Comparison of ENCODE assay signal across 8 mouse cellular contexts in the genomic region with DNA sequence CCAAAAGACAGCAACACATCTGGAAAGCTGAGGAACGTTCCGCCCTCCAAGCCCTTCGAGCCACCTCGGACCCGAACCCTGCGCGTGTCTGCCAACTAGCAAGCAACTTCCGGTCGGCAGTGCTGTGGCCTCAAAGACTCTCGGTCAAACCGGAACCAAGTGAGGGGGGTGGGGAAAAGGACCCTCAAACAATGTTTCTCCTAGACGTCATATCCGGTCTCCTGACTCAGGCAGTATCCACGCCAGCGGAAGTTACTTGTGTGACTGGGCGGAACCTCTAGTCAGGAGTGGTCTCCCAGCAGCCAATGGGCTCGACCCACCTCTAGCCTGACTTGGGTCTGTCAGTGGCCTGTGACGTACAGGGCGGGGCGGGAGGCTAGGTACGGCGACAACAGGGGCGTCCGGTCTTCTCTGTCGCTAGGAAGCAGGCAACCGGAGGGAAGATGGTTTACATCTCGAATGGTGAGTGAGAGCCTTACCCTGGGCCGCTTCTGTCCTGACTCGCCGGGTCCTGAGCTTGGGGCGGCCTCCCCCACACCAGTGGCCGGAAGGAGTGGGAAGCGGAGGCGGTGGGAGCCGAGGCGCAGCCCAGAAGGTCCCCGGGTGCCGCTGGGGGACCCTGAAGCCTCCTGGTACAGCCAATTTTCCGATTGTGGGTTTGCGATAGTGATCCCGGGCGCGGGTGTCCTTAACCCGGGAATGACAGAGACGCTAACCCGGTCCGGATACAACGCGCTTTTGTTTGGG. TPM values are rescaled to one million over a fixed set of nuclear protein-coding genes. Genes with fewer than 3 reads are reported as not detected.
DNase-seq lines count a peak whose midpoint lies in the region; ATAC-seq lines count a peak whose summit lies in the region.

A gene (plus strand): TSS at position 234 of the 747 bp plus-strand sequence.

- no peaks in the 10 kb centered on the region for H3K27me3 ChIP-seq in hindbrain, embryonic 12.5 days

- H3K4me2 ChIP-seq in hindbrain, embryonic 12.5 days (replicated peaks): peak within 1 kb of the TSS; percentile 60

- peaks cover 28% of the 10 kb centered on the region for H3K36me3 ChIP-seq in hindbrain, embryonic 12.5 days

- WGBS in hindbrain, embryonic 12.5 days: under 1% methylated on average over 49 of the region's 49 CpGs

- H3K4me1 ChIP-seq in hindbrain, embryonic 12.5 days: peaks cover 18% of the 10 kb centered on the region

- peak within 1 kb of the TSS; percentile 91 for H3K9ac ChIP-seq in hindbrain, embryonic 12.5 days

- H3K9me3 ChIP-seq in hindbrain, embryonic 12.5 days (replicated peaks): no peaks in the 10 kb centered on the region

- DNase-seq in NIH3T3 (ENCODE audit: low read depth): peak; percentile 98
- peak; percentile 98 to 99 for DNase-seq in cerebellum, postnatal 10 days
- peak; percentile 93 to 98 for DNase-seq in frontal cortex, postnatal 10 days (ENCODE audit: low spot score in 2 of 2)
- peak; percentile 92 to 99 for DNase-seq in layer of hippocampus, postnatal 14 days (ENCODE audit: low spot score in 2 of 2)
- DNase-seq in lung, postnatal 14 days: peak; percentile 94
- peak; percentile 97 for DNase-seq in retina, adult 2 months (ENCODE audit: low read depth, low spot score)
- peak; percentile 88 to 95 for DNase-seq in thymus, postnatal 36 days

- H3K4me3 ChIP-seq in hindbrain, embryonic 12.5 days: peak within 1 kb of the TSS; percentile 91

- ATAC-seq in hindbrain, embryonic 12.5 days (ENCODE audit: low FRiP score): peak; percentile 100

- H3K27ac ChIP-seq in hindbrain, embryonic 12.5 days: peak within 1 kb of the TSS; percentile 86

RNA-seq across cellular contexts. Expression of the gene that starts here (rescaled TPM):
- polyA plus RNA-seq in hindbrain, embryonic 12.5 days (2016; fragmentation: Nextera tagmentation; extraction: Ambion mirVana): 382 and 390 TPM in 2 replicates
- 100 to 1,000 TPM; 136 to 149 TPM for total RNA-seq in layer of hippocampus, postnatal 14 days (2021)

Comparison
In these comparisons a context has a peak if more than half of its experiments do, and no peak if none do; other contexts are left out.
1. Peak in every context shown above with its lines: DNase-seq, ATAC-seq, H3K4me3 ChIP-seq and H3K27ac ChIP-seq.